Mouse (Mus musculus) Patski (cell line): ENCODE measurements around the gene Gm28230. TPM values are rescaled to one million over a fixed set of nuclear protein-coding genes. Genes with fewer than 3 reads are reported as not detected.

Experiments used
- ATAC-seq: fragments of 100-300 bp; one replicate; pipeline ENCODE4 v1.8.0; 2021
- CTCF ChIA-PET: fragments of 350-600 bp; sonication (Branson Sonifier 250); formaldehyde crosslinking; loops from one replicate; lab custom pipeline; 2022; ENCODE audit warnings: inconsistent platforms; lab: Charles Lee
- POLR2A ChIA-PET: fragments of 350-600 bp; sonication (Branson Sonifier 250); formaldehyde crosslinking; loops from one replicate; lab custom pipeline; 2022; ENCODE audit warnings: antibody characterized with exemption, inconsistent platforms; lab: Charles Lee
- DNase-seq: peaks from one replicate; pipeline ENCODE4 v3.0.0-alpha.2; 2011; ENCODE audit warnings: low read depth, low spot score
- H3K27me3 ChIP-seq: fragments of 371-371 bp; one replicate; pipeline ENCODE4 v1.5.1; 2021
- CTCF ChIP-seq: fragments of 100-300 bp; IDR thresholded peaks from one replicate; pipeline ENCODE4 v1.5.1; 2021
- in situ Hi-C: fragments of 300-500 bp; cut with MboI; formaldehyde crosslinking; loops from 3 replicates; pipeline ENCODE4 v1.11.1; 2018; ENCODE audit warnings: low pct_unique_long_range_greater_than_20kb, mixed read lengths
- polyA plus RNA-seq: library from polyadenylated mRNA; unstranded; gene quantifications from one replicate; pipeline ENCODE4 v1.2.3, GENCODE M21; 2021

Gene Gm28230
- 0.73 TPM for polyA plus RNA-seq

- DNase-seq (no peak), ATAC-seq (no peak)
- in situ Hi-C loops, result no loop called here
- POLR2A ChIA-PET, result no interaction called here
- H3K27me3 ChIP-seq, result no peaks in the 10 kb centered on the region
- CTCF ChIA-PET, result no interaction called here
- TF ChIP-seq CTCF, result no peak
Observed at GRCm38 (mm10) chr2:74726551-74726950, at the start of gene Gm28230. Gene Gm28230 (plus strand): TSS chr2:74726728.

- ATAC-seq, result no peak
- TF ChIP-seq CTCF, result no peak
- H3K27me3 ChIP-seq, result peaks cover 26% of the 10 kb centered on the region
Observed at GRCm38 (mm10) chr2:74677106-74677505, 49.4 kb upstream of the Gm28230 start.

GRCm38 (mm10) chr2:74678891-74679595 lies 47.5 kb upstream of the Gm28230 start, which contains the start of gene Hoxd11:
Gene Hoxd11 (plus strand): TSS chr2:74679557.
- in situ Hi-C loops, result loop anchor here (25.0 kb wide), 1 partner anchor 1083 kb away; no protein-coding TSS in a partner anchor
- H3K27me3 ChIP-seq, result peaks cover 37% of the 10 kb centered on the region
- ATAC-seq (no peak), DNase-seq (no peak)
- POLR2A ChIA-PET, result no interaction called here
- TF ChIP-seq CTCF, result no peak
- CTCF ChIA-PET, result no interaction called here

More at GRCm38 (mm10) chr2:74677106-74677505, 49.4 kb upstream of the Gm28230 start:
- in situ Hi-C loops, result loop anchor here (25.0 kb wide), 1 partner anchor 1085 kb away; no protein-coding TSS in a partner anchor
- ChIA-PET CTCF (interaction anchor here (1.2 to 1.6 kb wide), 2 partner anchors 9 to 13 kb away, joined by 4 to 6 read pairs; no protein-coding TSS in a partner anchor), POLR2A (interaction anchor here (0.7 kb wide), 1 partner anchor 1554 kb away, joined by 3 read pairs; no protein-coding TSS in a partner anchor)
- no peak for DNase-seq

GRCm38 (mm10) chr2:74679596-74679971 lies 46.9 kb upstream of the Gm28230 start:
- ChIA-PET CTCF (no interaction called here), POLR2A (no interaction called here)
- no peak for DNase-seq
- H3K27me3 ChIP-seq, result peaks cover 42% of the 10 kb centered on the region
- no peak for ATAC-seq
- in situ Hi-C loops, result loop anchor here (25.0 kb wide), 1 partner anchor 1083 kb away; no protein-coding TSS in a partner anchor
- TF ChIP-seq CTCF, result no peak

- in situ Hi-C loops, result loop anchor here (25.0 kb wide), 1 partner anchor 1082 kb away; no protein-coding TSS in a partner anchor
- peaks cover 42% of the 10 kb centered on the region for H3K27me3 ChIP-seq
- DNase-seq (no peak), ATAC-seq (no peak)
- ChIA-PET POLR2A (no interaction called here), CTCF (no interaction called here)
- no peak for TF ChIP-seq CTCF
Observed at GRCm38 (mm10) chr2:74679980-74680379, 46.5 kb upstream of the Gm28230 start.

GRCm38 (mm10) chr2:74680561-74681398 lies 45.7 kb upstream of the Gm28230 start:
- no peak for TF ChIP-seq CTCF
- ChIA-PET POLR2A (no interaction called here), CTCF (no interaction called here)
- ATAC-seq, result no peak
- no peak for DNase-seq
- in situ Hi-C loops, result loop anchor here (25.0 kb wide), 1 partner anchor 1082 kb away; no protein-coding TSS in a partner anchor
- H3K27me3 ChIP-seq, result peaks cover 35% of the 10 kb centered on the region

DNA sequence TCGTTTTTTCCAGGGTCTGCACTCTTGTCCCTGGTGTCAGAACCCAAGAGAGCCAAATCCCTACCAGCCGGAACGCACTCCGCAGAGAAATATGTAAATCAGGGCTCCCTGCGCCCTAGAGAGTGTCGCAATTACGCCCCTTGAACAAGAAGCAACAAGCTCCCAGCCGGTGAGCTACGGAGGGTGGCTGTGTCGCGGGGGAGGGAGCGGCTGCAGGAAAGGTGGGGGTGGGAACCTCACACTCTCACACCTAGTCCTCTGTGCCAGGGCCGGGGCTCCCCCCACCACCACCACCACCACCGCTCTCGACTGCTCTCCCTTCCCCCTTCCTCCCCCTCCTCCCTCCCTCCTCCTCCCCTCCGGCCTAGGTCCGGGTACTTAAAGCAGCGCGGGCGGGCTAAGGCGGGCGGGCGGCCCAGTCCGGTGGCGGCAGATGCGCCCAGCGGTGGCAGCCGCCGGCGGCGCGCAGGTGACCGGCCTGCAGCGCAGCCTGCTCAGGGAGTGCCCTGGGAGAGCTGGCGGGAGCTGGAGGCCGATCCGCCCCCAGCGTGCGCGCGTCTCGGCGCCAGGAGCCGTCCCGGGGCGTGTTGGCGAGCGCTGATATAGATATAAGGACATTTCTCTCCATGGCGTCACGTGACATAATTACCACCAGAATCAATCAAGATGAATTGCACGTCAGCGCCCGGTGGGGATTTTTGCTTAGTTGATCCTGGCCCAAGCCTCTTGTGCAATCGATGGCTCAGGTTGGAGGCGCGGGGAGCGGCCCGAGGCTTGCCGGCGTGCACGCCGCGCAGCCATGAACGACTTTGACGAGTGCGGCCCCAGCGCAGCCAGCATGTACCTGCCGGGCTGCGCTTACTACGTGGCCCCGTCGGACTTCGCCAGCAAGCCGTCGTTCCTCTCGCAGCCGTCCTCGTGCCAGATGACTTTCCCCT lies 44.7 kb upstream of the Gm28230 start:
- in situ Hi-C loops, result loop anchor here (25.0 kb wide), 1 partner anchor 1080 kb away; no protein-coding TSS in a partner anchor
- H3K27me3 ChIP-seq, result peaks cover 45% of the 10 kb centered on the region
- ChIA-PET CTCF (no interaction called here), POLR2A (no interaction called here)
- no peak for TF ChIP-seq CTCF
- ATAC-seq (no peak), DNase-seq (no peak)

GRCm38 (mm10) chr2:74682796-74683195 lies 43.7 kb upstream of the Gm28230 start:
- ATAC-seq, result no peak
- CTCF ChIA-PET, result no interaction called here
- DNase-seq, result no peak

GRCm38 (mm10) chr2:74683471-74683951 lies 43.0 kb upstream of the Gm28230 start:
- in situ Hi-C loops, result loop anchor here (25.0 kb wide), 1 partner anchor 1079 kb away; no protein-coding TSS in a partner anchor
- DNase-seq (no peak), ATAC-seq (no peak)
- POLR2A ChIA-PET, result no interaction called here
- CTCF ChIA-PET, result no interaction called here
- peaks cover 56% of the 10 kb centered on the region for H3K27me3 ChIP-seq
- no peak for TF ChIP-seq CTCF

More at GRCm38 (mm10) chr2:74682796-74683195, 43.7 kb upstream of the Gm28230 start:
- in situ Hi-C loops, result loop anchor here (25.0 kb wide), 1 partner anchor 1080 kb away; no protein-coding TSS in a partner anchor
- TF ChIP-seq CTCF, result no peak
- POLR2A ChIA-PET, result no interaction called here
- H3K27me3 ChIP-seq, result peaks cover 54% of the 10 kb centered on the region
